Mouse (Mus musculus) neutrophil, adult 83 days (primary cell): ENCODE results near the gene Tent5b. TPM values are rescaled to one million over a fixed set of nuclear protein-coding genes. Genes with fewer than 3 reads are reported as not detected.

ENCODE experiments used
- total RNA-seq, 2 experiments: library from RNA; stranded (reverse); gene quantifications; one replicate each; pipeline ENCODE4 v1.2.4; 2023

The Tent5b gene
- not detected for total RNA-seq

DNA sequence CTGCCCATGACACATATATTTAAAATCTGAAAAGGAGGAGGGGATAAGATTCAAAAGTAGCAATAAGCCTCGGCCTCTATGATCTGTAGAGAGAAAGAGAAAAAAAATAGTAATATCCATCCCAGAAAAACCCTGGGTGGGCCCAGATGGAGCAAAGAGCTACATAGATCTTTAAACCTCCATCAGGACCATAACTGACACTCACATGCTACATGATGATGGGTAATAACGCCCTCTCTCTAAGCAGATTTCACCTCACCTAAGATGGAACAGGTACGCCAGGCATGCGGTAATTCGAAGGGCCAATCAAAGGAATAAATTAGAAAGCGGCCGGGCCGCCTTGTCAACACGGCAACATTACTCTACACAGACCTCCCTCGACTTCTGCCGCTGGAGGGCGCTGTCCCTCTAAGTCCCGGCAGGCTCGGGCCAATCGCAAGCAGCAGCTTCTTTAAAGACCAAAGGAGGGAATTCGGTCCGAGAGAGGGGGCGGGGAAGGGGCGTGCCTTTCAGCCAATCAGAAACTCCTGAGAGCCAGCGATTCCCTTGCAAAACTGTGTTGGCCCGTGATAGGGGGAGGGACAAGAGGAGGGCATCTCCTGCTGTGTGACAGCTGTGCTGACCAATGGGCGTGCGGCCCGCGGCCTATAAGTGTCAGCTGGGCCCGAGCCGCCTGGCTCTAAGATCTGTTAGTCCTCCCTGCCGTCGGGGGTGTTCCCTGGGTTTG lies at the start of gene Tent5b:
TSS of gene Tent5b (plus strand) at position 675 of the 727 bp plus-strand sequence.

DNA sequence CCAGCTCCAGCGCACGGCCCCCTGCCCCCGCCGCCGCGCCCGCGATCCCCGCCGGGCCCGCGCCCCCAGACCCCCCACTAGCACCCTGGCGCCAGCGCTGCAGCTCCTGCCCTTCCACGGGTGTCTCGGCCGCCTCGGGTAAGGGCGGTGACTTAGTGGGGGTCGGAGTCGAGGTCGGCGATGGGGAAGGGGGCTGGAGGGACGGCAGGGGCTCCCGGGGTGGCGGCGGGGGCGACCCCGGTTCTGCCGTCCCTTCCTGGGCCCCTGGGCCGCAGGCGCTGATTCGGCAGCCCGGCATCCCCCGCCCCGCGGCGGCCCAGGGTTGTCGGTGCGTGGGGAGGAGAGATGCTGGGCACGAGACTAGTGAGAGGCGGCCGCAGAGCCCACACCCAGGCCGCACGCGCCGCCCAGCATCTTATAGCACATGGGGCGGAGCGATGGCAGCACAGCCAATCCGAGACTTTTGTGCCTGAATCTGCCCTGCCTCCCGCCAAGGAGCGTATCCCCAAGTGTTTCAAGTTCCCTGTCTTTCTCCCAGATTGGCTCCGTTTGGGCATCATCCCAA lies 18.3 kb downstream of the Tent5b start, which contains the start of gene Trnp1:
TSS of gene Trnp1 (minus strand) at position 391 of the 565 bp plus-strand sequence.

DNA sequence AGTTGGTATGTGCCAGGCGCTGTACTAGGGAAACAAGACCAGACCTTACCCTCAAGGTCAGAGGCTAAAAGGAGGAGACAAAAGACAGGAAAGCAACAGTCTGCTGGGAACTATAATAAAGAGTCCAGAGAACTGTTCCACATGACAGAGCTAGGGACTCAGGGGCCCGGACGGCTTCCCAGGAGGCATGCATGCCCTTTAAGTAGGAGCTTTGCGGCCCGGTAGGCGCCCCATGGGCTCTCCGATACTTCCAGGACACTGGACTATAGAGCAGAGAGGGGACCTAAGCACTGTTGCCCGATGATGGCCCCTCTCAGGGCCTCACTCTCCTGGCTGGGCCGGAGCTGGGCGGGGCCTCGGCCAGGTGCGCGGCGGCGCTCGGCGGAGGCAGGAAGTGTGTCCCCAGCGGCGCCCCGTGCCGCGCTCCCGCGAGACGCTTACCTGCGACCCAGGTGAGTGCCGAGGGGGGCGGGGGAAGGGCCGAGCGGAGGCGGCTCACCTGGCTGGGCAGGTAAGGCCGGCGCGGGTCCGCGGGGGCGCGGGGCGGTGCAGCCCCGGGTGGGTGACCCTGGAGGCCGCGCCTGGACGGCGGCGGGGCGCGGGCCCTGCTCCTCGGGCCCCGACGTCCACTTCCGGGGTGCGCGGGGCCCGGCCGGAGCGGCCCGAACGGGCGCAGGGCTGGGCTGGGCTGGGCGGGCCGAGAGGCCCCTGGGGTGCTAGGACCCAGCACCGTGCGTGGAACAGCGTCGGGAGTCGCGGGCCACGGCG lies 38.9 kb downstream of the Tent5b start, which contains the start of gene Kdf1:
TSS of gene Kdf1 (plus strand) at position 363 of the 768 bp plus-strand sequence.

Other genes starting within 250 kb of the Tent5b start
- 1 to 10 TPM; 6.1 to 8.7 TPM for gene Map3k6, start 239.3 kb upstream of the Tent5b start, total RNA-seq
- 10 to 100 TPM; 32.7 to 33.3 TPM for gene Sytl1, start 217.0 kb upstream of the Tent5b start, total RNA-seq
- gene Tmem222, start 202.3 kb upstream of the Tent5b start, total RNA-seq: 10 to 100 TPM; 31.7 to 32.5 TPM
- 10 to 100 TPM; 55.9 to 59.9 TPM for gene Wdtc1, start 126.7 kb upstream of the Tent5b start, total RNA-seq
- gene Slc9a1, start 110.4 kb upstream of the Tent5b start, total RNA-seq: 10 to 100 TPM; 62.6 to 62.7 TPM
- not detected for gene Trnp1, start 18.4 kb downstream of the Tent5b start, total RNA-seq
- gene Kdf1, start 38.8 kb downstream of the Tent5b start, total RNA-seq: not detected
- gene Nudc, start 65.9 kb downstream of the Tent5b start, total RNA-seq: 10 to 100 TPM; 47.1 to 54.2 TPM
- gene Nr0b2, start 73.2 kb downstream of the Tent5b start, total RNA-seq: not detected
- 10 to 100 TPM; 10.9 to 12.2 TPM for gene Gpatch3, start 94.6 kb downstream of the Tent5b start, total RNA-seq
- 10 to 100 TPM; 11.8 to 13.3 TPM for gene Gpn2, start 104.2 kb downstream of the Tent5b start, total RNA-seq
- gene Sfn, start 122.0 kb downstream of the Tent5b start, total RNA-seq: 10 to 100 TPM in 1 of 2 experiments, 1 to 10 TPM in 1; 9.9 to 12.1 TPM
- gene Zdhhc18, start 170.0 kb downstream of the Tent5b start, total RNA-seq: 100 to 1,000 TPM in 1 of 2 experiments, 10 to 100 TPM in 1; 90.6 to 113 TPM
- gene Pigv, start 192.5 kb downstream of the Tent5b start, total RNA-seq: 10 to 100 TPM; 20.4 to 22.0 TPM